In the genomic region with DNA sequence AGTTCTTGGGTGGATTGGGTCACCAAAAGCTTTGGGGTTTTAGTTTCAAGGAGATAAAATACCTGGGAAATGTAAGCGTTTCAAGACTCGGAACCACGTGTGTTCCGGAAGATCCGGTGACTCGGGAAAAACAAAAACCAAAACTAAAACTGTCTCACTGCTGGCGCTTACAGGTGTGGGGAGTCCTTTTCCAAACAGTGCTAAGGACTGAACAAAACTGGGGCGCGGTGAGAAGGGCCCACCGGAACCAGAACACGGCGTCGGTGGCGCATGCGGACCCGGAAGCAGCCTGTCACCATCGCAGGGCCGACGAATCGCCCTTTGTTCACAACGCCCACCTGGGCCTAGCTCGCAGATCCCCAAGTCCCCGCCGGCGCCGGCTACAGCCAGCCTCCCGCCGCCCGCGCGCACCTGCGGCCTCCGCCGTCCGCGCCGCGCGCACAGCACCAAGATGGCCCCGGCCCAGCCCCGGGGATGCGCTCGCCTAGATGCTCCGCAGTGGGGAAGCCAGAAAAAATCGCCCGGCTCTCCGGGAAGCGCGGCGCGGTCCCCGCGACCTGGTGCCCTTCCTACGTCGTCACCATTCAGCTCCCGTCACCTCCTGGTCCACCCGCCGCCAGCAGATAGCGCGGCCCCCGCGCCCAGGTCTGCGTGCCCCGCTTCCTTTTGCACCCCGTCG, we compare ENCODE assay signal across 8 mouse cellular contexts. TPM values are rescaled to one million over a fixed set of nuclear protein-coding genes. Genes with fewer than 3 reads are reported as not detected.
A peak's percentile ranks its signal among the peaks of the same experiment; 100 is the strongest.
DNase-seq lines count a peak whose midpoint lies in the region; ATAC-seq lines count a peak whose summit lies in the region.

No protein-coding gene starts in this region.

- DNase-seq in ovary, postnatal 36 days (ENCODE audit: low spot score) = peak; percentile 45
- no peak for DNase-seq in ovary, postnatal 10 days (ENCODE audit: low spot score)
- DNase-seq in brain, adult 2 months (ENCODE audit: low read depth, low spot score) = peak; percentile 72
- peak; percentile 40 to 47 for DNase-seq in frontal cortex, postnatal 36 days (ENCODE audit: low spot score in 2 of 2)
- no peak for DNase-seq in ovary, adult 18-20 months (ENCODE audit: low spot score)

- H3K4me2 ChIP-seq in kidney, embryonic 15.5 days = peak overlapping the region; percentile 93
- H3K4me2 ChIP-seq in liver, embryonic 16.5 days (ENCODE audit: low read depth, low read length) = peak overlapping the region; percentile 100
- H3K4me2 ChIP-seq in neural tube, embryonic 12.5 days (replicated peaks) = peak overlapping the region; percentile 86

- H3K4me3 ChIP-seq in kidney, embryonic 15.5 days (replicated peaks) = peak overlapping the region; percentile 99
- peak overlapping the region; percentile 95 for H3K4me3 ChIP-seq in liver, embryonic 16.5 days (ENCODE audit: low read depth, low read length)
- peak overlapping the region; percentile 98 for H3K4me3 ChIP-seq in neural tube, embryonic 12.5 days

- ATAC-seq in kidney, embryonic 15.5 days (replicated peaks; ENCODE audit: low FRiP score) = peak; percentile 49
- ATAC-seq in liver, embryonic 16.5 days (ENCODE audit: low read depth) = peak; percentile 53
- ATAC-seq in neural tube, embryonic 12.5 days (ENCODE audit: low FRiP score, low read depth) = peak; percentile 62

- peak overlapping the region; percentile 97 for H3K27ac ChIP-seq in kidney, embryonic 15.5 days
- H3K27ac ChIP-seq in liver, embryonic 16.5 days (ENCODE audit: low read length) = peak overlapping the region; percentile 94
- H3K27ac ChIP-seq in neural tube, embryonic 12.5 days = peak overlapping the region; percentile 97

- H3K9ac ChIP-seq in kidney, embryonic 15.5 days = peak overlapping the region; percentile 84
- H3K9ac ChIP-seq in liver, embryonic 16.5 days (ENCODE audit: low read depth, low read length) = peak overlapping the region; percentile 93
- peak overlapping the region; percentile 95 for H3K9ac ChIP-seq in neural tube, embryonic 12.5 days

- no peaks in the 10 kb centered on the region for H3K9me3 ChIP-seq in kidney, embryonic 15.5 days (replicated peaks)
- H3K9me3 ChIP-seq in liver, embryonic 16.5 days (replicated peaks; ENCODE audit: control insufficient read depth, low read length) = no peaks in the 10 kb centered on the region
- no peaks in the 10 kb centered on the region for H3K9me3 ChIP-seq in neural tube, embryonic 12.5 days

- H3K4me1 ChIP-seq in kidney, embryonic 15.5 days = peaks cover 41% of the 10 kb centered on the region
- H3K4me1 ChIP-seq in liver, embryonic 16.5 days (ENCODE audit: control insufficient read depth, low read depth, low read length) = peaks cover 26% of the 10 kb centered on the region
- peaks cover 36% of the 10 kb centered on the region for H3K4me1 ChIP-seq in neural tube, embryonic 12.5 days

- peaks cover 36% of the 10 kb centered on the region for H3K36me3 ChIP-seq in kidney, embryonic 15.5 days
- H3K36me3 ChIP-seq in liver, embryonic 16.5 days (ENCODE audit: control insufficient read depth, insufficient read depth) = peaks cover 24% of the 10 kb centered on the region
- H3K36me3 ChIP-seq in neural tube, embryonic 12.5 days = peaks cover 26% of the 10 kb centered on the region

- under 1% methylated on average over 66 of the region's 66 CpGs for WGBS in kidney, embryonic 15.5 days
- under 1% methylated on average over 66 of the region's 66 CpGs for WGBS in liver, embryonic 16.5 days (ENCODE audit: insufficient replicate concordance)
- under 1% methylated on average over 66 of the region's 66 CpGs for WGBS in neural tube, embryonic 12.5 days

- H3K27me3 ChIP-seq in kidney, embryonic 15.5 days = no peaks in the 10 kb centered on the region
- peaks cover 5% of the 10 kb centered on the region; the same call in 1 of the 2 replicates for H3K27me3 ChIP-seq in liver, embryonic 16.5 days (ENCODE audit: control insufficient read depth, insufficient read depth, low read depth, low read length)
- no peaks in the 10 kb centered on the region; the same call in 1 of the 2 replicates for H3K27me3 ChIP-seq in neural tube, embryonic 12.5 days (replicated peaks)

RNA-seq across cellular contexts. Expression of gene Psma7, which starts 0.5 kb away (rescaled TPM):
- 615 and 646 TPM in 2 replicates for polyA plus RNA-seq in kidney, embryonic 15.5 days (2015; fragmentation: Nextera tagmentation; extraction: Ambion mirVana)
- 214 and 234 TPM in 2 replicates for polyA plus RNA-seq in liver, embryonic 16.5 days (2015; fragmentation: Nextera tagmentation; extraction: Ambion mirVana)
- 679 and 702 TPM in 2 replicates for polyA plus RNA-seq in neural tube, embryonic 12.5 days (2016; fragmentation: Nextera tagmentation; extraction: Ambion mirVana)

RNA-seq across cellular contexts. Expression of gene Ss18l1, which starts 0.6 kb away (rescaled TPM):
- 6.3 and 6.4 TPM in 2 replicates for polyA plus RNA-seq in kidney, embryonic 15.5 days (2015; fragmentation: Nextera tagmentation; extraction: Ambion mirVana)
- 1.0 and 1.1 TPM in 2 replicates for polyA plus RNA-seq in liver, embryonic 16.5 days (2015; fragmentation: Nextera tagmentation; extraction: Ambion mirVana)
- 33.8 and 34.1 TPM in 2 replicates for polyA plus RNA-seq in neural tube, embryonic 12.5 days (2016; fragmentation: Nextera tagmentation; extraction: Ambion mirVana)

RNA-seq across cellular contexts. Expression of gene Lsm14b, which starts 16.9 kb away (rescaled TPM):
- 9.5 and 10.1 TPM in 2 replicates for polyA plus RNA-seq in kidney, embryonic 15.5 days (2015; fragmentation: Nextera tagmentation; extraction: Ambion mirVana)
- 0.86 and 0.91 TPM in 2 replicates for polyA plus RNA-seq in liver, embryonic 16.5 days (2015; fragmentation: Nextera tagmentation; extraction: Ambion mirVana)
- 15.9 and 23.5 TPM in 2 replicates for polyA plus RNA-seq in neural tube, embryonic 12.5 days (2016; fragmentation: Nextera tagmentation; extraction: Ambion mirVana)

RNA-seq across cellular contexts. Expression of gene Mtg2, which starts 28.7 kb away (rescaled TPM):
- polyA plus RNA-seq in kidney, embryonic 15.5 days (2015; fragmentation: Nextera tagmentation; extraction: Ambion mirVana) = 26.4 TPM in 2 replicates
- polyA plus RNA-seq in liver, embryonic 16.5 days (2015; fragmentation: Nextera tagmentation; extraction: Ambion mirVana) = 9.7 and 11.1 TPM in 2 replicates
- polyA plus RNA-seq in neural tube, embryonic 12.5 days (2016; fragmentation: Nextera tagmentation; extraction: Ambion mirVana) = 30.0 and 32.4 TPM in 2 replicates

Comparison
In these comparisons a context has a peak if more than half of its experiments do, and no peak if none do; other contexts are left out.
1. DNase-seq: peak in ovary, postnatal 36 days (single experiment), brain, adult 2 months (single experiment) and frontal cortex, postnatal 36 days (2 of 2); none in ovary, postnatal 10 days (single experiment) and ovary, adult 18-20 months (single experiment).
2. Peak in every context shown above with its lines, with median percentiles within 50 percentile points of each other: ATAC-seq, H3K27ac ChIP-seq, H3K4me2 ChIP-seq, H3K4me3 ChIP-seq and H3K9ac ChIP-seq.